Mouse (Mus musculus) liver, postnatal 0 days (tissue): ENCODE data around the gene Nav2.

Experiments used
- CTCF ChIP-seq: sonication (generic); IDR thresholded peaks from 2 replicates; pipeline ENCODE4 v1.5.1; 2016; ENCODE audit warnings: antibody characterized with exemption, low read depth
- EP300 ChIP-seq: IDR thresholded peaks from 2 replicates; pipeline ENCODE4 v1.6.1; 2016; ENCODE audit warnings: antibody characterized with exemption, low read depth, mild to moderate bottlenecking

DNA sequence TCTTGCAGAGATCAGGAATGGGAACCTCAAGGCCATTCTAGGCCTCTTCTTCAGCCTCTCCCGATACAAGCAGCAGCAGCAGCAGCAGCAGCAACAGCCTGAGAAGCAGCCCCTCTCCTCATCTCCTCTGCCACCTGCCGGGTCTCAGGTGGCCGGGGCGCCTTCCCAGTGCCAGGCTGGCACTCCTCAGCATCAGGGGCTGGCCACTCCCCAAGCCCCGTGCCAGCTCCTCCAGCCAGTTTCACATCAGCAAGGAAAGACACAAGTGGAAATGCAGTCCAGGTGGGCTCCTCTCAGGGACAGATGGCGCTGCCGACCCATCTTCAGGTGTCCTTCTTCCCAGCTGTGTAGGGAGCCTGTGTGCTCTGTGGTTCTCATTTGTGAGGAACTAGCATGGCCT lies 500.1 kb downstream of the Nav2 start:
- TF ChIP-seq CTCF, result no peak
- no peak for TF ChIP-seq EP300
